Mouse (Mus musculus): Measurements from ENCODE around the gene Pcsk5.
"Not testable (repeated sequence)": the region's sequence is repeated elsewhere in the genome, so short reads cannot be mapped to it uniquely, and the experiment has no call there.

Pcsk5 gene

GRCm38 (mm10) chr19:17489866-17490141, 347.6 kb downstream of the Pcsk5 start:
- peak in 1 of 2 experiments; percentile 28 for DNase-seq (ENCODE audit: inconsistent age in 2 of 2, low spot score in 1 of 2)

GRCm38 (mm10) chr19:17489041-17489865, 348.2 kb downstream of the Pcsk5 start:
- no peak for DNase-seq (ENCODE audit: inconsistent age in 2 of 2, low spot score in 1 of 2)

- no peak for DNase-seq (ENCODE audit: inconsistent age in 2 of 2, low spot score in 1 of 2)
Measured at GRCm38 (mm10) chr19:17482126-17482790, 355.2 kb downstream of the Pcsk5 start.

- no peak for DNase-seq (ENCODE audit: inconsistent age in 2 of 2, low spot score in 1 of 2)
Measured at GRCm38 (mm10) chr19:17479471-17479870, 358.0 kb downstream of the Pcsk5 start.

GRCm38 (mm10) chr19:17476021-17476420, 361.4 kb downstream of the Pcsk5 start:
- DNase-seq (ENCODE audit: inconsistent age in 2 of 2, low spot score in 1 of 2): no peak

GRCm38 (mm10) chr19:17473138-17473537, 364.3 kb downstream of the Pcsk5 start:
- not testable (repeated sequence) for DNase-seq (ENCODE audit: inconsistent age in 2 of 2, low spot score in 1 of 2)

GRCm38 (mm10) chr19:17471861-17472260, 365.6 kb downstream of the Pcsk5 start:
- no peak for DNase-seq (ENCODE audit: inconsistent age in 2 of 2, low spot score in 1 of 2)

- DNase-seq (ENCODE audit: inconsistent age in 2 of 2, low spot score in 1 of 2): no peak
Measured at GRCm38 (mm10) chr19:17471196-17471595, 366.2 kb downstream of the Pcsk5 start.

GRCm38 (mm10) chr19:17467556-17468211, 369.7 kb downstream of the Pcsk5 start:
- peak in 1 of 2 experiments; percentile 47 for DNase-seq (ENCODE audit: inconsistent age in 2 of 2, low spot score in 1 of 2)

- no peak for DNase-seq (ENCODE audit: inconsistent age in 2 of 2, low spot score in 1 of 2)
Measured at GRCm38 (mm10) chr19:17452001-17452400, 385.4 kb downstream of the Pcsk5 start.

- DNase-seq (ENCODE audit: inconsistent age in 2 of 2, low spot score in 1 of 2): no peak
Measured at GRCm38 (mm10) chr19:17443581-17443980, 393.9 kb downstream of the Pcsk5 start.

GRCm38 (mm10) chr19:17439476-17440189, 397.8 kb downstream of the Pcsk5 start:
- no peak for DNase-seq (ENCODE audit: inconsistent age in 2 of 2, low spot score in 1 of 2)

- no peak for DNase-seq (ENCODE audit: inconsistent age in 2 of 2, low spot score in 1 of 2)
Measured at GRCm38 (mm10) chr19:17436651-17437050, 400.8 kb downstream of the Pcsk5 start.

- no peak for DNase-seq (ENCODE audit: inconsistent age in 2 of 2, low spot score in 1 of 2)
Measured at GRCm38 (mm10) chr19:17428561-17428914, 408.9 kb downstream of the Pcsk5 start.

GRCm38 (mm10) chr19:17427824-17428560, 409.4 kb downstream of the Pcsk5 start:
- no peak for DNase-seq (ENCODE audit: inconsistent age in 2 of 2, low spot score in 1 of 2)

GRCm38 (mm10) chr19:17423306-17423705, 414.1 kb downstream of the Pcsk5 start:
- DNase-seq (ENCODE audit: inconsistent age in 2 of 2, low spot score in 1 of 2): no peak

GRCm38 (mm10) chr19:17417855-17418254, 419.6 kb downstream of the Pcsk5 start:
- no peak for DNase-seq (ENCODE audit: inconsistent age in 2 of 2, low spot score in 1 of 2)

- no peak for DNase-seq (ENCODE audit: inconsistent age in 2 of 2, low spot score in 1 of 2)
Measured at GRCm38 (mm10) chr19:17412915-17413459, 424.4 kb downstream of the Pcsk5 start.

- peak in 1 of 2 experiments; percentile 73 for DNase-seq (ENCODE audit: inconsistent age in 2 of 2, low spot score in 1 of 2)
Measured at GRCm38 (mm10) chr19:17410465-17411065, 426.9 kb downstream of the Pcsk5 start.

- DNase-seq (ENCODE audit: inconsistent age in 2 of 2, low spot score in 1 of 2): peak in 1 of 2 experiments; percentile 77
Measured at GRCm38 (mm10) chr19:17409351-17409750, 428.1 kb downstream of the Pcsk5 start.
